Mouse (Mus musculus) erythroid progenitor cell, adult 5-6 weeks (primary cell): ENCODE data around the gene Serpinb6c. TPM values are rescaled to one million over a fixed set of nuclear protein-coding genes. Genes with fewer than 3 reads are reported as not detected.

ENCODE experiments used
- total RNA-seq, 2 experiments: library from RNA; stranded (forward) in 1 of 2; stranded (reverse) in 1 of 2; fragments of 150-400 nt in 1 of 2; fragments of 186-747, 209-891 nt in 1 of 2; gene quantifications; 2 replicates each; pipeline versions ENCODE4 v1.2.3 to v1.2.4; 2015 to 2017; ENCODE audit warnings: low replicate concordance in 2 of 2

Serpinb6c gene
- total RNA-seq, 2 experiments from 2014 or later: not detected

Other genes starting within 250 kb of the Serpinb6c start
- not detected in 2 replicates for gene Serpinb6d, start 244.3 kb downstream of the Serpinb6c start, total RNA-seq (2015; ENCODE audit: low replicate concordance)
- gene Serpinb6d, start 244.3 kb downstream of the Serpinb6c start, total RNA-seq (2017; ENCODE audit: low replicate concordance): not detected in 2 replicates
- gene Serpinb6e, start 62.3 kb downstream of the Serpinb6c start, total RNA-seq (2015; ENCODE audit: low replicate concordance): not detected in 2 replicates
- not detected in 2 replicates for gene Serpinb6e, start 62.3 kb downstream of the Serpinb6c start, total RNA-seq (2017; ENCODE audit: low replicate concordance)
- gene Nqo2, start 59.0 kb upstream of the Serpinb6c start, total RNA-seq (2015; ENCODE audit: low replicate concordance): 7.2 and 34.0 TPM in 2 replicates
- 1.1 and 4.1 TPM in 2 replicates for gene Nqo2, start 59.0 kb upstream of the Serpinb6c start, total RNA-seq (2017; ENCODE audit: low replicate concordance)
- gene Ripk1, start 96.7 kb upstream of the Serpinb6c start, total RNA-seq (2015; ENCODE audit: low replicate concordance): 27.0 and 37.7 TPM in 2 replicates
- gene Ripk1, start 96.7 kb upstream of the Serpinb6c start, total RNA-seq (2017; ENCODE audit: low replicate concordance): 7.3 and 24.8 TPM in 2 replicates
- gene Serpinb6a, start 97.1 kb upstream of the Serpinb6c start, total RNA-seq (2015; ENCODE audit: low replicate concordance): 25.6 and 41.1 TPM in 2 replicates
- 39.3 and 39.9 TPM in 2 replicates for gene Serpinb6a, start 97.1 kb upstream of the Serpinb6c start, total RNA-seq (2017; ENCODE audit: low replicate concordance)
- gene Bphl, start 131.9 kb upstream of the Serpinb6c start, total RNA-seq (2015; ENCODE audit: low replicate concordance): 25.6 and 27.4 TPM in 2 replicates
- gene Bphl, start 131.9 kb upstream of the Serpinb6c start, total RNA-seq (2017; ENCODE audit: low replicate concordance): 2.7 and 4.7 TPM in 2 replicates
- gene Tubb2a, start 172.3 kb upstream of the Serpinb6c start, total RNA-seq (2015; ENCODE audit: low replicate concordance): 27.7 and 29.6 TPM in 2 replicates
- 27.4 and 38.5 TPM in 2 replicates for gene Tubb2a, start 172.3 kb upstream of the Serpinb6c start, total RNA-seq (2017; ENCODE audit: low replicate concordance)
- not detected in 2 replicates for gene Tubb2b, start 224.8 kb upstream of the Serpinb6c start, total RNA-seq (2015; ENCODE audit: low replicate concordance)
- gene Tubb2b, start 224.8 kb upstream of the Serpinb6c start, total RNA-seq (2017; ENCODE audit: low replicate concordance): 1.4 TPM in 1 of 2 replicates, not detected in the other